In the genomic region with DNA sequence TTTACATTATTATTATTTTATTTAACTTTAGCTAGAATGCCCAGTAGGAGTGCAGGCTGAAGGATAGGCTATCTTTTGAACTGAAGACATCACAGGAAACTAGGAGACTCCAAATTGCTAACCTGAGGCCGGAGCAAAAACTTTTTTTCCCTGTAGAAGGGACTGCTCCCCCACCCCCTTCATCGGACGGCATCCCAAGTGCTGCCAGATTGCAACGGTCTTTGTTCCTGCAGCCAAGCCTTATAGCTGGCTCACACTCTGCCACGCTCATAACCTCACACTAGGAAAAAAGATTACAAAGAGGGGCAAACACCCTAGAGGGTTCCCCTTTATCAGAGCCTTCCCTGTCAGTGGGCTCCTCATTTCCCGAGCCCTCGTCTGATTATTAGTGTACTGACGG, we compare ENCODE assay signal across 10 mouse cellular contexts.
A peak's percentile ranks its signal among the peaks of the same experiment; 100 is the strongest.
DNase-seq lines count a peak whose midpoint lies in the region; ATAC-seq lines count a peak whose summit lies in the region.
"Had no signal": no experiment of that assay in that cellular context is flagged by ENCODE, and none has a peak within 500 bp of the region (broad histone marks: within the 10 kb centered on the region; RNA-seq: fewer than 3 reads in every experiment).

No protein-coding gene starts in this region.

- no peak overlapping the region for H3K4me2 ChIP-seq in midbrain, embryonic 11.5 days

- WGBS in midbrain, embryonic 11.5 days: 38% methylated on average over 8 of the region's 8 CpGs

- no peak overlapping the region for H3K9ac ChIP-seq in midbrain, embryonic 11.5 days (ENCODE audit: low read length)

- no peaks in the 10 kb centered on the region for H3K27me3 ChIP-seq in midbrain, embryonic 11.5 days (ENCODE audit: control insufficient read depth, insufficient read depth, low read length)

- H3K9me3 ChIP-seq in midbrain, embryonic 11.5 days (ENCODE audit: control insufficient read depth, low read length): no peaks in the 10 kb centered on the region
- H3K9me3 ChIP-seq: G1E had no signal

- H3K4me3 ChIP-seq in midbrain, embryonic 11.5 days (ENCODE audit: low read depth, low read length): no peak overlapping the region

- ATAC-seq in midbrain, embryonic 11.5 days (ENCODE audit: low FRiP score): no peak
- no peak for ATAC-seq in frontal cortex, adult (ENCODE audit: low TSS enrichment)

- peaks cover 5% of the 10 kb centered on the region; the same call in 1 of the 2 replicates for H3K4me1 ChIP-seq in midbrain, embryonic 11.5 days (ENCODE audit: control insufficient read depth, insufficient read depth, low read length)

- DNase-seq in embryo, embryonic 10.5 days (ENCODE audit: low spot score): peak; percentile 21
- no peak for DNase-seq in embryo, embryonic 10 days (ENCODE audit: low spot score)
- DNase-seq in retina, embryonic 14.5 days (ENCODE audit: low spot score): peak; percentile 16
- no peak for DNase-seq in retina, postnatal 1 day
- peak; percentile 87 for DNase-seq in midbrain, embryonic 11.5 days (ENCODE audit: low spot score, missing footprints)
- no peak for DNase-seq in lung, postnatal 10 days
- no peak for DNase-seq in gastrocnemius, adult 8-10 months (ENCODE audit: low spot score in 2 of 2)
- DNase-seq: kidney, postnatal 14 days had no signal

- H3K27ac ChIP-seq in midbrain, embryonic 11.5 days (ENCODE audit: low read depth, low read length): no peak overlapping the region

- H3K36me3 ChIP-seq in midbrain, embryonic 11.5 days (ENCODE audit: control insufficient read depth, insufficient read depth, low read length): no peaks in the 10 kb centered on the region
- H3K36me3 ChIP-seq: G1E had no signal

Comparison
In these comparisons a context has a peak if more than half of its experiments do, and no peak if none do; other contexts are left out.
1. DNase-seq: peak in embryo, embryonic 10.5 days (single experiment), retina, embryonic 14.5 days (single experiment) and midbrain, embryonic 11.5 days (single experiment); none in embryo, embryonic 10 days (single experiment), retina, postnatal 1 day (single experiment), lung, postnatal 10 days (single experiment) and gastrocnemius, adult 8-10 months (0 of 2).